Mouse (Mus musculus) neural tube, embryonic 12.5 days (tissue): Measurements from ENCODE around the gene Hoxb6. TPM values are rescaled to one million over a fixed set of nuclear protein-coding genes. Genes with fewer than 3 reads are reported as not detected.

Experiments used
- ATAC-seq: fragments of 200-750 bp; cut with Nextera tagmentation; 2 replicates; pipeline ENCODE4 v1.8.0; 2017; ENCODE audit warnings: low read depth, mild to moderate bottlenecking, moderate TSS enrichment, moderate library complexity; ENCODE audit not compliant: low FRiP score
- H3K27ac ChIP-seq: fragments of 300-500 bp; sonication (generic); 2 replicates; pipeline ENCODE4 v1.5.1; 2016
- H3K27me3 ChIP-seq: fragments of 300-500 bp; sonication (generic); replicated peaks from 2 replicates; pipeline ENCODE4 v1.6.1; 2016; ENCODE audit warnings: mild to moderate bottlenecking
- H3K36me3 ChIP-seq: fragments of 300-500 bp; sonication (generic); 2 replicates; pipeline ENCODE4 v1.6.1; 2016; ENCODE audit warnings: mild to moderate bottlenecking
- H3K4me1 ChIP-seq: fragments of 300-500 bp; sonication (generic); 2 replicates; pipeline ENCODE4 v1.6.1; 2016
- H3K4me2 ChIP-seq: fragments of 300-500 bp; sonication (generic); replicated peaks from 2 replicates; pipeline ENCODE4 v1.6.1; 2016; ENCODE audit warnings: mild to moderate bottlenecking
- H3K4me3 ChIP-seq: fragments of 300-500 bp; sonication (generic); 2 replicates; pipeline ENCODE4 v1.5.1; 2016
- H3K9ac ChIP-seq: fragments of 300-500 bp; sonication (generic); 2 replicates; pipeline ENCODE4 v1.6.1; 2016; ENCODE audit warnings: mild to moderate bottlenecking
- H3K9me3 ChIP-seq: fragments of 300-500 bp; sonication (generic); 2 replicates; pipeline ENCODE4 v1.6.1; 2016; ENCODE audit warnings: mild to moderate bottlenecking
- WGBS: fragments of 180-500 bp; shearing (Covaris S2); methylation state at CpG from one replicate; pipeline ENCODE4 v1.1.7; 2016; 5-methylcytosine and 5-hydroxymethylcytosine counted together
- polyA plus RNA-seq: library from polyadenylated mRNA; unstranded; fragments of >200 nt; fragmentation: Nextera tagmentation; extraction: Ambion mirVana; gene quantifications from 2 replicates; pipeline ENCODE4 v1.2.1, GENCODE M21; 2016

The Hoxb6 gene
- polyA plus RNA-seq, 1 experiment from 2014 or later: 151 TPM

DNA sequence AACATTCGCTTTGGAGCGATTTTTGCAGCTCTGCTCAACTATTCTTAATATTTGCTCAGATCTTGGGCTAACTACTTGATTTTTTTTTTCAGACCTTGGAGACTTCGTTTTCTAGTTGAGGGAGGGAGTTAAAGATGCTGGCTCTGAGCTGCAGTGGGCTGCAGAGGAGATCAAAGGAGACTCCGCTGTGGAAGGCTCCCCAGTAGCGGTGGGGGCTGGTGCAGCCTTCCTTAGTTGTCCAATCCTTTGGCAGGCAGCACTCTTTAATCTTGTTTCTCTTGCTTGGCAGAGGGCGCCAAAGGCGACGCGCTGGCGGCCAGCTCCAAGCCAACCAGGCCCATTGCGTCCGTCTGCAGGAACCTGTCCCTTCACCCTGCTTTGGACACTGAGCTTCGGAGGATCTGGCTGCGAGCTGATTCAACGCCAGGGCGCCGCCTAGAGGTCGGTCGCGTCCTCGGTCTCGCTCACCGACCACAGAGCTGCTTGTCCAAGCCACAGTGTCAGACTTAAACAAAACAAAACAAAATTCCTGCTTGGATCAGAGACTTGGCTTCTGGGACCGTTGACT, 30.9 kb upstream of the Hoxb6 start:
- Histone ChIP-seq H3K9me3 (no peaks in the 10 kb centered on the region), H3K36me3 (no peaks in the 10 kb centered on the region), H3K4me2 (peak overlapping the region; percentile 51), H3K27me3 (peaks cover 49% of the 10 kb centered on the region), H3K9ac (0 out of 2 replicates have a peak overlapping the region, but pooled peaks have one; percentile 26), H3K4me3 (0 out of 2 replicates have a peak overlapping the region, but pooled peaks have one; percentile 0), H3K4me1 (peaks cover 93% of the 10 kb centered on the region), H3K27ac (no peak overlapping the region)
- WGBS: 3% methylated on average over 24 of the region's 24 CpGs
- ATAC-seq: no peak

DNA sequence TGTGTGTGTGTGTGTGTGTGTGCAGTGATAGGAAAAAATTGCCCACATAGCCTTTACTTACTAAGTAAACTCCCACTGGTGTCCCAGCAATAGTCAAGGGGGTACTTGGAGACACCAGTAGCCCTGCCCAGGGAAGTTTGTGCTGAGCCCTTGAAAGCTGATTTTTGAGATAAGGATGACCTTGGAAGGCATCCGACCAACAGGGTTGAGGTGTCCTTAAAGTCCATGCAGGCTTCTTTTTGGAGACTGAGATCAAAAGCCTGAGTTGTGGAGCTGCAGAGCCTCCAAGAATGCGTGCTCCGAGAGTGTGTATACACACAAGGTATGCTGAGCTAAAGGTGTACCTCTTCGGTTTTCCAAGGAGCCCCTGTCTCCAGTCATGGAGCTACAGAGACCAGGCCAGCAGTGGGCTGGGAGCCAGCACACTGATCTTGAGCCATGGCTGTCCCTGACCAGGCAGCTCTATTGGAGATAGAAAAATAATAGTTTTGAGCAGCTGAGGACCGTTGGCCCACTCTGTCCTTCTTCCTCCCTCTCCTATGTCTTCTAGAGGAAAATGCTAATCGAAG, 29.9 kb upstream of the Hoxb6 start:
- Histone ChIP-seq H3K36me3 (no peaks in the 10 kb centered on the region), H3K4me3 (no peak overlapping the region), H3K9me3 (no peaks in the 10 kb centered on the region), H3K4me2 (peak overlapping the region; percentile 51; the same call in 1 of the 2 replicates), H3K4me1 (peaks cover 92% of the 10 kb centered on the region), H3K27me3 (peaks cover 42% of the 10 kb centered on the region), H3K9ac (no peak overlapping the region), H3K27ac (no peak overlapping the region)
- WGBS: 20% methylated on average over 6 of the region's 6 CpGs
- no peak for ATAC-seq

DNA sequence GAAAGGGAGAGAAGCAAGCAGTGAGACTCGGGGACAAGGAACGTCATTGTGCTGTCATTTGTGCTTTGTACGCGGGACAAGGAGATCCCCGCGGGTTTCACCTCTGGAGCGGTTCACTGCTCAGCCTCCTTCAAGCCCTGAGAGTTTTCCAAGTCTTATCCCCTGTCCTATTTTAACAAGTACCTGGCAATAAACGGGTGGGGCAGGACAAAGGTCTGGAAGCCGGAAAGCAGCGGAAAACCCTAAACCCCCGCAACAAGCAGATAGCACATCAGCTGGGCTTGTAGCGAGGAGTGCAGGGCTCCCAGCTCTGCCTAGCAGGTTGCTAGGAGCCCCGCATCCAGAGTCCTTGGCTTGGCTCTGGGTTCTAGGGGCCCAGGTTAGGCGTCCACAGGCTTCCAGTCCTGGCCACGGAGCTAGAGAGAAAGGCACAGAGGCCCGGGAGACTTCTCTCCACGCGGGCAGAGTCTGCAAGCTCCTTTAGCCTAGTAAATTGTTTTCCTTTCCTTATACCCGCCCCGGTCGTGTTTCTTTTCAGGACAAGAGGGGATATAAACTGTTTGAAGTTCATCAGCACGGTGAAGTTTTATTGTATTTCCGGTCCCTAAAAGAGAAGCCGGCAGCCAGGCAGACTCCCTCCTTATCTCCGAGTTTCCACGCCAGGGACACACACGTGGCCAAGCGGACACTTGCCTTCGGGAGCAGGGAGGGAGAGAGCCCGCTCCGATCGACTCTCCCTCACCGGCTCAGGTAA, 28.5 kb upstream of the Hoxb6 start:
- ATAC-seq: no peak
- Histone ChIP-seq H3K4me3 (peak overlapping the region; percentile 7; the same call in 1 of the 2 replicates), H3K9ac (peak overlapping the region; percentile 51), H3K27ac (no peak overlapping the region), H3K4me2 (peak overlapping the region; percentile 52), H3K9me3 (no peaks in the 10 kb centered on the region), H3K27me3 (peaks cover 38% of the 10 kb centered on the region), H3K4me1 (peaks cover 87% of the 10 kb centered on the region), H3K36me3 (no peaks in the 10 kb centered on the region)
- WGBS: 5% methylated on average over 33 of the region's 33 CpGs

- H3K9ac ChIP-seq: peak overlapping the region; percentile 51
- ATAC-seq: no peak
- 0 out of 2 replicates have a peak overlapping the region, but pooled peaks have one; percentile 7 for H3K4me3 ChIP-seq
- peak overlapping the region; percentile 52 for H3K4me2 ChIP-seq
- no peaks in the 10 kb centered on the region for H3K36me3 ChIP-seq
- H3K4me1 ChIP-seq: peaks cover 86% of the 10 kb centered on the region
- H3K27me3 ChIP-seq: peaks cover 32% of the 10 kb centered on the region
- no peaks in the 10 kb centered on the region for H3K9me3 ChIP-seq
- no peak overlapping the region for H3K27ac ChIP-seq
- 16% methylated on average over 8 of the region's 8 CpGs for WGBS
Measured at GRCm38 (mm10) chr11:96264390-96265020, 27.8 kb upstream of the Hoxb6 start.

- Histone ChIP-seq H3K4me3 (no peak overlapping the region), H3K36me3 (no peaks in the 10 kb centered on the region), H3K4me1 (peaks cover 86% of the 10 kb centered on the region), H3K9me3 (no peaks in the 10 kb centered on the region), H3K4me2 (peak overlapping the region; percentile 52), H3K27ac (peak overlapping the region; percentile 67), H3K27me3 (peaks cover 25% of the 10 kb centered on the region), H3K9ac (0 out of 2 replicates have a peak overlapping the region, but pooled peaks have one; percentile 26)
- no peak for ATAC-seq
- 3% methylated on average over 7 of the region's 7 CpGs for WGBS
Measured at GRCm38 (mm10) chr11:96265954-96266353, 26.3 kb upstream of the Hoxb6 start.

DNA sequence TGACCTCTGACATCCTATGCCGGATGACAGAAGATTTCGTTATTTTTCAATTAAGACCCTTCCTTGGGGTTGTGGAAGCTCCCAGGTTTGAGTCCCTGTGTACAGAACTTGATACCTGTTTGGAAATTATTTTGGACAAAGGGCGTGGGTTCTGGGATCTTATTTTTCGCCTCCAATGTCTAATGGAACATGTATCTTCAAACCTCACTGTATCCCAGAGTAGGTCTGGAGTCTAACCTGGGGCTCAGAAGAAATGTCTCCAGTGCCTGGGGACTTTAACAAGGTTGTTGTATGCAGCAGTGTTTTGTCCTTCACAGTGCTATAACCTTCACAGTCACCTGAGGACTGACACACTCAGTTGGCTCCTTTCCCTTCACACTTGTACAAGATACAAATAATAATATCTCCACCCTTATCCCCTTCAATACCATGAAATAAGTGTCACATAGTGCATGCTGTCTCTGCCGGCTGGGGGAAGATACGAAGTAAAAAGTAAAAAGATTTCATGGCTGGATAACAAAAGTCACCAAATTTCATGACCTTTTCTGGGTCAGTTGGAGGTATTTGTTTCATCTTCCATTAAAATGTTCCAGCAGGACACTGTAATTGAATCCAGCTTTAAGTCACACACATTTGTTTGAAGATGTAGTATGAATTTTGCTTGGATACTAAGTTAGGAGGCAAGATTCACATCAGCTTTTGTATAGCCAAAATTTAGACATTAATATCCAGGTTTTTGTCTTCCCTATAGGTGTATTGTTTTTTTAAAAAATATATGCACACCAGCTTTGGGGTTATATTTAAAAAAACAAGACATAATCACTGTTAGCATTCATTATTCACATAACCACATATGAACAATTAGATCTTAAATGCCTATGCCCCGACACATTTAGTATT, 25.0 kb upstream of the Hoxb6 start:
- no peak overlapping the region for H3K9ac ChIP-seq
- no peaks in the 10 kb centered on the region for H3K36me3 ChIP-seq
- no peak overlapping the region for H3K4me3 ChIP-seq
- H3K27me3 ChIP-seq: peaks cover 17% of the 10 kb centered on the region
- ATAC-seq: no peak
- no peaks in the 10 kb centered on the region for H3K9me3 ChIP-seq
- 32% methylated on average over 7 of the region's 7 CpGs for WGBS
- H3K27ac ChIP-seq: no peak overlapping the region
- peak overlapping the region; percentile 52 for H3K4me2 ChIP-seq
- peaks cover 79% of the 10 kb centered on the region for H3K4me1 ChIP-seq

- Histone ChIP-seq H3K27ac (peak overlapping the region; percentile 11; the same call in 1 of the 2 replicates), H3K36me3 (no peaks in the 10 kb centered on the region), H3K9ac (peak overlapping the region; percentile 100), H3K27me3 (peaks cover 17% of the 10 kb centered on the region), H3K4me3 (0 out of 2 replicates have a peak overlapping the region, but pooled peaks have one; percentile 9), H3K9me3 (no peaks in the 10 kb centered on the region), H3K4me1 (peaks cover 71% of the 10 kb centered on the region), H3K4me2 (peak overlapping the region; percentile 100)
- ATAC-seq: no peak
- 16% methylated on average over 1 of the region's 1 CpGs for WGBS
Measured at GRCm38 (mm10) chr11:96268031-96268745, 24.1 kb upstream of the Hoxb6 start.

GRCm38 (mm10) chr11:96269869-96270268, 22.4 kb upstream of the Hoxb6 start:
- Histone ChIP-seq H3K4me1 (peaks cover 67% of the 10 kb centered on the region), H3K4me2 (peak overlapping the region; percentile 100), H3K27ac (peak overlapping the region; percentile 84), H3K36me3 (no peaks in the 10 kb centered on the region), H3K4me3 (peak overlapping the region; percentile 95), H3K9ac (peak overlapping the region; percentile 100), H3K27me3 (peaks cover 13% of the 10 kb centered on the region), H3K9me3 (no peaks in the 10 kb centered on the region)
- no peak for ATAC-seq
- WGBS: under 1% methylated on average over 19 of the region's 19 CpGs

DNA sequence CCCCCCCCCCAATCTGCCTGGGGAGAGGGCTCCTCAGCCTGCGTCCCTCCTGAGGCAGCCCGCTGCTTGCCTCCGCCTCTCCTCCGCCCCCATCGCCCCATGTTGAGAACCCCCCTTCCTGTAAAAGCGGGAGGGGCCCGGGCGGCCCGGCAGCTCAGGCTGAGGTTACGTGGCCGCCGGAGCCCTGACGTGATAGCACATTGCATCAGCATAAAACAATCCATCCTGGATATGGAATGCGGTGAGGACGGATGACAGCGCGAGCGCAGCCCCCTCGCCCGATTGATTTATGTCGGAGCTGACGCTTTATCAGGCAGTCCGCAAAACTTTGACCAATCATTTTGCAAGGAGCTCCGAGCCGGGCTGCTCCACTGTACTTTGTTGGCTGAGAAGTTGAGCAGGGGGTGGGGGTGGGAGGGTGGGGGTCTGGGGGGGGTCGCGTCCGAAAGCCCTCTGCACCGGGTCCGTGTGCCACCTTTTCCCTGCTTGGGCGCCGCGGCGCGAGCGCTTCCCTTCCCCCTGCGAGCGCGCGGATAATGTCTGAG, 21.2 kb upstream of the Hoxb6 start, which contains the start of gene Hoxb9:
TSS of gene Hoxb9 (plus strand) at position 462 of the 545 bp plus-strand sequence.
- H3K27me3 ChIP-seq: peaks cover 11% of the 10 kb centered on the region
- H3K4me3 ChIP-seq: peak within 1 kb of the TSS; percentile 95
- H3K27ac ChIP-seq: peak within 1 kb of the TSS; percentile 100
- peaks cover 67% of the 10 kb centered on the region for H3K4me1 ChIP-seq
- peak within 1 kb of the TSS; percentile 100 for H3K4me2 ChIP-seq
- H3K9me3 ChIP-seq: no peaks in the 10 kb centered on the region
- WGBS: under 1% methylated on average over 40 of the region's 40 CpGs
- peak within 1 kb of the TSS; percentile 100 for H3K9ac ChIP-seq
- H3K36me3 ChIP-seq: no peaks in the 10 kb centered on the region
- ATAC-seq: peak; percentile 82

- Histone ChIP-seq H3K27me3 (peaks cover 11% of the 10 kb centered on the region), H3K36me3 (no peaks in the 10 kb centered on the region), H3K4me2 (peak overlapping the region; percentile 100), H3K27ac (peak overlapping the region; percentile 100), H3K9me3 (no peaks in the 10 kb centered on the region), H3K4me1 (peaks cover 67% of the 10 kb centered on the region), H3K9ac (peak overlapping the region; percentile 100), H3K4me3 (peak overlapping the region; percentile 95)
- ATAC-seq: peak; percentile 19
- WGBS: under 1% methylated on average over 52 of the region's 52 CpGs
Measured at GRCm38 (mm10) chr11:96271541-96272011, 20.7 kb upstream of the Hoxb6 start.
